Mouse (Mus musculus) cortical plate, adult 2 months (tissue): Measurements from ENCODE around the gene Shd.

Source experiments
- CTCF ChIP-seq: fragments of 200-500 bp; IDR thresholded peaks from 2 replicates; pipeline ENCODE4 v1.5.1; 2011; ENCODE audit warnings: mild to moderate bottlenecking, control low read depth, low read length; ENCODE audit not compliant: insufficient read depth; ENCODE audit errors: extremely low read depth
- POLR2A ChIP-seq: fragments of 200-500 bp; IDR thresholded peaks from 2 replicates; pipeline ENCODE4 v1.6.1; 2011; ENCODE audit warnings: mild to moderate bottlenecking, low read length, control low read depth; ENCODE audit not compliant: insufficient read depth; ENCODE audit errors: extremely low read depth

DNA sequence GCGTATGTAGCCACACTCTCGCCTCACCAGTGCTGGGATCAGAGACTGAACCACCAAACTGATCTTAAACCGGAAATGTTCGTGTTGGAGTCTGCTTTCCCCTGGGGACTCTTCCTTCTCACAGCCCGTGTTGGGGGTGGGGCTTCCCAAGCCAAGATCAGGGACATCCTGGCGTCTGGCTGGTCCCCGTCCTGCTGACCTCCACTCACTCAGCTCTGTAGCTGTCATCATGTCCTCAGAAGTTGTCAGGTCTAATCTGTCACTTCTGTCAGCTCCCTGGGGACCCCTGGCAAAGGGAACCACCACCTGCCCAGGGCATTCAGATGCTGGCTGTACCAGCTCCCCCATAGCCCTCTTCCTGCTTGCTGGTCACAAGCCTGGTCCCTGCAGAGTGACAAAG, 2.1 kb upstream of the Shd start:
- no peak for TF ChIP-seq CTCF
- TF ChIP-seq POLR2A, result no peak
